Mouse (Mus musculus) heart, adult 2 months (tissue): ENCODE results near the gene Necab3.

Experiments used
- CTCF ChIP-seq: fragments of 200-600 bp; IDR thresholded peaks from 2 replicates; pipeline ENCODE4 v1.8.1; 2022; ENCODE audit warnings: antibody characterized with exemption, mild to moderate bottlenecking, moderate library complexity
- EP300 ChIP-seq: fragments of 200-500 bp; IDR thresholded peaks from 2 replicates; pipeline ENCODE4 v1.6.1; 2011; ENCODE audit warnings: low read depth, low read length, control low read depth; ENCODE audit not compliant: insufficient read depth

DNA sequence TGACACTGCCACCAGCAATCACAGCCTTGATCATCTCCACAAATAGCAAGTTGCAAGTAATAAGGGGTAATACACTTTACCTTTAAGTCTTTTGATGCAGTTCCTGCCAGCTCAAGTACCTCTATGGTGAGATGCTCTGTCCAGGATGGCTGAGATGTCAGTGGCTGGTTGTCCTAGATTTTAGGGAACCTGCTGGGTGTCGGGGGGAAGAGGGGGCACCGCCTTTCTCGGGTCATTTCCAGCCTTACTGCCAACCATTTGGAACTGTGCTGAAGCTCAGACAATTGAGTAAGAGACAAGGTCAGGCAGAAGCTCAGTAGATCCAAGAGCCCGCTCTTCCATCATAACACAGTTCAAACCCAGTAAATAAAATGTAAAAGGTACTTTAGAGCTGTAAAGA lies 63.7 kb downstream of the Necab3 start:
- TF ChIP-seq EP300: no peak
- TF ChIP-seq CTCF: no peak
